Mouse (Mus musculus): ENCODE measurements at regions not wholly inside any gene's neighbourhood (a gene's known extent, or its start where the extent isn't known, plus 50 kb on each side); places are given as distances from the start of the nearest gene placed in this dataset.

GRCm38 (mm10) chr3:41330356-41330755, 225.2 kb upstream of the Jade1 start:
- no peaks in the 10 kb centered on the region for H3K36me3 ChIP-seq (ENCODE audit: control insufficient read depth, insufficient read depth, low read length)
- H3K27me3 ChIP-seq (ENCODE audit: control insufficient read depth, insufficient read depth, low read length) = no peaks in the 10 kb centered on the region
- H3K4me1 ChIP-seq (ENCODE audit: control insufficient read depth, insufficient read depth, low read length) = peaks cover 4% of the 10 kb centered on the region; the same call in 1 of the 2 replicates
- DNase-seq (ENCODE audit: extremely low read depth, low read depth, low spot score) = no peak
- 80% methylated on average over 5 of the region's 5 CpGs for WGBS
- no peak overlapping the region for H3K27ac ChIP-seq (replicated peaks; ENCODE audit: insufficient read depth, low read depth, low read length)
- no peak overlapping the region for H3K9ac ChIP-seq (ENCODE audit: low read depth, low read length)
- no peak overlapping the region for H3K4me3 ChIP-seq (ENCODE audit: insufficient read depth, low read depth, low read length)
- no peaks in the 10 kb centered on the region for H3K79me2 ChIP-seq (ENCODE audit: control insufficient read depth, insufficient read depth, low read length)
- TF ChIP-seq POLR2A (IDR thresholded peaks at IDR 0.05; ENCODE audit: extremely low read depth, insufficient read depth, low read length) = no peak
- TF ChIP-seq CTCF (IDR thresholded peaks at IDR 0.05; ENCODE audit: low read depth, low read length) = no peak

GRCm38 (mm10) chr3:41328828-41329227, 226.7 kb upstream of the Jade1 start:
- DNase-seq (ENCODE audit: extremely low read depth, low read depth, low spot score) = no peak
- H3K27ac ChIP-seq (replicated peaks; ENCODE audit: insufficient read depth, low read depth, low read length) = no peak overlapping the region
- TF ChIP-seq POLR2A (IDR thresholded peaks at IDR 0.05; ENCODE audit: extremely low read depth, insufficient read depth, low read length) (no peak), CTCF (IDR thresholded peaks at IDR 0.05; ENCODE audit: low read depth, low read length) (no peak)
- H3K4me1 ChIP-seq (ENCODE audit: control insufficient read depth, insufficient read depth, low read length) = peaks cover 4% of the 10 kb centered on the region; the same call in 1 of the 2 replicates
- 80% methylated on average over 1 of the region's 1 CpGs for WGBS
- no peaks in the 10 kb centered on the region for H3K36me3 ChIP-seq (ENCODE audit: control insufficient read depth, insufficient read depth, low read length)
- H3K79me2 ChIP-seq (ENCODE audit: control insufficient read depth, insufficient read depth, low read length) = no peaks in the 10 kb centered on the region
- no peaks in the 10 kb centered on the region for H3K27me3 ChIP-seq (ENCODE audit: control insufficient read depth, insufficient read depth, low read length)
- no peak overlapping the region for H3K9ac ChIP-seq (ENCODE audit: low read depth, low read length)
- no peak overlapping the region for H3K4me3 ChIP-seq (ENCODE audit: insufficient read depth, low read depth, low read length)

- Histone ChIP-seq H3K4me3 (ENCODE audit: insufficient read depth, low read depth, low read length) (no peak overlapping the region), H3K36me3 (ENCODE audit: control insufficient read depth, insufficient read depth, low read length) (no peaks in the 10 kb centered on the region), H3K4me1 (ENCODE audit: control insufficient read depth, insufficient read depth, low read length) (peaks cover 4% of the 10 kb centered on the region; the same call in 1 of the 2 replicates), H3K27me3 (ENCODE audit: control insufficient read depth, insufficient read depth, low read length) (no peaks in the 10 kb centered on the region), H3K9ac (ENCODE audit: low read depth, low read length) (no peak overlapping the region), H3K79me2 (ENCODE audit: control insufficient read depth, insufficient read depth, low read length) (no peaks in the 10 kb centered on the region), H3K27ac (replicated peaks; ENCODE audit: insufficient read depth, low read depth, low read length) (no peak overlapping the region)
- peak; percentile 29 for DNase-seq (ENCODE audit: extremely low read depth, low read depth, low spot score)
- TF ChIP-seq POLR2A (IDR thresholded peaks at IDR 0.05; ENCODE audit: extremely low read depth, insufficient read depth, low read length) = no peak
- WGBS = 58% methylated on average over 12 of the region's 12 CpGs
These were observed 229.1 kb upstream of the Jade1 start for GRCm38 (mm10) chr3:41326211-41327104.

- Histone ChIP-seq H3K79me2 (ENCODE audit: control insufficient read depth, insufficient read depth, low read length) (no peaks in the 10 kb centered on the region), H3K4me3 (ENCODE audit: insufficient read depth, low read depth, low read length) (no peak overlapping the region), H3K27me3 (ENCODE audit: control insufficient read depth, insufficient read depth, low read length) (no peaks in the 10 kb centered on the region), H3K4me1 (ENCODE audit: control insufficient read depth, insufficient read depth, low read length) (peaks cover 4% of the 10 kb centered on the region; the same call in 1 of the 2 replicates), H3K9ac (ENCODE audit: low read depth, low read length) (no peak overlapping the region), H3K27ac (replicated peaks; ENCODE audit: insufficient read depth, low read depth, low read length) (no peak overlapping the region), H3K36me3 (ENCODE audit: control insufficient read depth, insufficient read depth, low read length) (no peaks in the 10 kb centered on the region)
- DNase-seq (ENCODE audit: extremely low read depth, low read depth, low spot score) = no peak
- 74% methylated on average over 1 of the region's 1 CpGs for WGBS
- TF ChIP-seq POLR2A (IDR thresholded peaks at IDR 0.05; ENCODE audit: extremely low read depth, insufficient read depth, low read length) (no peak), CTCF (IDR thresholded peaks at IDR 0.05; ENCODE audit: low read depth, low read length) (no peak)
These were observed 233.7 kb upstream of the Jade1 start for GRCm38 (mm10) chr3:41321808-41322207.

- no peaks in the 10 kb centered on the region for H3K36me3 ChIP-seq (ENCODE audit: control insufficient read depth, insufficient read depth, low read length)
- TF ChIP-seq POLR2A (IDR thresholded peaks at IDR 0.05; ENCODE audit: extremely low read depth, insufficient read depth, low read length) = no peak
- no peak for TF ChIP-seq CTCF (IDR thresholded peaks at IDR 0.05; ENCODE audit: low read depth, low read length)
- 83% methylated on average over 5 of the region's 5 CpGs for WGBS
These were observed 236.2 kb upstream of the Jade1 start for GRCm38 (mm10) chr3:41319214-41319856.

More at GRCm38 (mm10) chr3:41319214-41319856, 236.2 kb upstream of the Jade1 start:
- Histone ChIP-seq H3K4me3 (ENCODE audit: insufficient read depth, low read depth, low read length) (no peak overlapping the region), H3K27me3 (ENCODE audit: control insufficient read depth, insufficient read depth, low read length) (no peaks in the 10 kb centered on the region), H3K79me2 (ENCODE audit: control insufficient read depth, insufficient read depth, low read length) (no peaks in the 10 kb centered on the region), H3K27ac (replicated peaks; ENCODE audit: insufficient read depth, low read depth, low read length) (no peak overlapping the region), H3K4me1 (ENCODE audit: control insufficient read depth, insufficient read depth, low read length) (no peaks in the 10 kb centered on the region), H3K9ac (ENCODE audit: low read depth, low read length) (no peak overlapping the region)
- no peak for DNase-seq (ENCODE audit: extremely low read depth, low read depth, low spot score)
